Mouse (Mus musculus) kidney, postnatal 4 days (tissue): ENCODE data around the gene Bola1.
"Not testable (repeated sequence)": the region's sequence is repeated elsewhere in the genome, so short reads cannot be mapped to it uniquely, and the experiment has no call there.

Experiments used
- DNase-seq, 2 experiments: peaks; one replicate each; pipeline ENCODE4 v3.0.0; 2021; ENCODE audit warnings: mixed read lengths in 2 of 2

The Bola1 gene

GRCm38 (mm10) chr3:96178427-96178826, 41.1 kb downstream of the Bola1 start:
- no peak for DNase-seq

GRCm38 (mm10) chr3:96175251-96175650, 44.3 kb downstream of the Bola1 start:
- no peak for DNase-seq

- DNase-seq, result not testable (repeated sequence)
Observed at GRCm38 (mm10) chr3:96174042-96174441, 45.5 kb downstream of the Bola1 start.

- no peak for DNase-seq
Observed at GRCm38 (mm10) chr3:96173185-96173584, 46.3 kb downstream of the Bola1 start.

DNA sequence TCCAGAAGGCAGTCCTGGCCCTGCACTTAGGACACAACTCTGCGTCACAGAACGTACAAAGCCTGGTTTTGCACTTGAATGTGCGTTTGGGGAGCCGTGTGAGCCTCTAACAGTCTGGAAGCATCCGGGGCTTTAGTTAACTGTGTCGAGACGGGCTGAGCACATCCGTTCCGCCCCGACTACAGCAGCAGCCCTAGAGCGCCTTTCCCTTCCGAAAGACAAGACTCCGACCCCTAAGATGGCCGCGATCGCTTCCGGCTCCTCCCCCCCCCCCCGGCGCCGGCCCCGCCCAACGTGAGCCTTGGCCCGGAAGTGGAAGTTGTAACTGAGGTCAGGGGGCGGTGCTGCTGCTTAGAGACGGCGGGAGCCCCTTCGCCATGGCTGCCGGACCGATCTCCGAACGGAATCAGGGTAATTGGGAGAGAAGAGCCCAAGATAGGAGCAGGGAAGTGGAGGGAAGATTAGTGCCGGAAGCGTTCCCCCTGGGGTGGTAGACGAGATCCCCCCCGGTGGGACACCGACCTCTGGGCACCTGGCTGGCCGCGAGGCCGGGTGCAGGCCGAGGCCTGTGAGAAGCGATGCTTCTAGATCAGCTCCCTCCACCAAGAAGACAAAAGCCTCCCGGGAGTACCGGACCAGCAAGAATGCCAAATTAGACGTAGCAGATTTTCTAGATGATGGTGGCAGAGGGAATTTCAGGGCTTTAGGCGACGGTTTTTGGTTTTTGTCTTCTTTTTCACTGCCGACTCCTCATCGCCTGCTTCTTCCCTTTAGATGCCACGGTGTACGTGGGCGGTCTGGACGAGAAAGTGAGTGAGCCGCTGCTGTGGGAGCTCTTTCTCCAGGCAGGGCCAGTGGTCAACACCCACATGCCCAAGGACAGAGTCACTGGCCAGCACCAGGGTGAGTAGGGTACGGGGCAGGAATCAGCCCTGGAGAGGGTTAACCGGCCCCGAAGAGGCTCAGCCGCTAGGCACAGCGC, 47.0 kb downstream of the Bola1 start, which contains the start of gene Sf3b4:
Gene Sf3b4, plus strand, starts transcription at position 136 of the 982 bp plus-strand sequence.
- DNase-seq, result peak; percentile 88 to 93

DNA sequence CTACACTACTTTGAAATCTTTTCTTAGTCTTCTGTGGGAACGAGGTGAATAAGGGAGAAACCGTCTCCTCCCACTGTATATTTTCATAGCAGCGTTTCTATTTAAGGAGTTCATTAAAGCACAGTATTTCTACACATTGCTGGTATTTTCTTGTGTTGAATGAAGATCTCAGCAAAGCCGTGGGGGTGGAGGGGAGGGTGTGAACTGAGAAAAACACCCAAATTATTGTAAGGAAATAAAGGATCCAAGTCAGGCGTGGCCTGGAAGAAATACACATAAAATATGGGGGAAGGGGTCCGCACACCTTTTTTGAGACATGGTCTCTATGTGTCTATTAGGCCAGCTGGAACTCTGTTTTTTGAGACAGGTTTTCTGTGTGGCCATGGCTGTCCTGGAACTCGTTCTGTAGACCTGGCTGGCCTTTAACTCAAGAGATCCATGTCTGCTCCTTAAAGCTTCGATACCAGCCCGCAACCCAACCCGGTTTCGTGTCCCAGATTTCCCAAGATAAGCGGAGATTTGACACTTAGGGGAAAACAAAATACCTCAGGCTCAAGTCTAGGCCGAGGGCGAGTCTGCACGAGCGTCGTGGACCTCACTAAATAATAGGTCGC, 47.8 kb downstream of the Bola1 start:
- no peak for DNase-seq

- DNase-seq, result no peak
Observed at GRCm38 (mm10) chr3:96170976-96171545, 48.4 kb downstream of the Bola1 start.

DNA sequence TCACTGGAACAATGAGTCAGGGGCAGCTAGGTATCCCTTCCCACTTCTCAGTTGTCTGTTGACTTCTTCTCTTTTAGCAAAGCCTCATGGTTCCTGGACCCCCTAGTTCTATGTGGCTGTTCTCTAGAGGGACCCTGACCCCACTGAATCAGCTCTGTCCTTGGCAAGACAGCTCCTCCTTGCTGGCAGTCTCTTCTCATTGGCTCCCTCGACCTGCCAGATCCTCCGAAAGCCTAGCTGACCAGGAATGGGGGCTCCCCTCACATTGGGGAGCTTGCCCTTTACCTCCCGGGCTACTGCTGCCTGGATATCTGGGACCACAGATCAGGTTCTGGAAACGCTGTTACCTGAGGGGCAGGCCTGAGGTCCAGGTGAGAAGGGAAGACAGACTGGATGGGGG, 49.2 kb downstream of the Bola1 start:
- DNase-seq, result no peak

GRCm38 (mm10) chr3:96168466-96169158, 50.9 kb downstream of the Bola1 start:
- DNase-seq, result no peak

DNA sequence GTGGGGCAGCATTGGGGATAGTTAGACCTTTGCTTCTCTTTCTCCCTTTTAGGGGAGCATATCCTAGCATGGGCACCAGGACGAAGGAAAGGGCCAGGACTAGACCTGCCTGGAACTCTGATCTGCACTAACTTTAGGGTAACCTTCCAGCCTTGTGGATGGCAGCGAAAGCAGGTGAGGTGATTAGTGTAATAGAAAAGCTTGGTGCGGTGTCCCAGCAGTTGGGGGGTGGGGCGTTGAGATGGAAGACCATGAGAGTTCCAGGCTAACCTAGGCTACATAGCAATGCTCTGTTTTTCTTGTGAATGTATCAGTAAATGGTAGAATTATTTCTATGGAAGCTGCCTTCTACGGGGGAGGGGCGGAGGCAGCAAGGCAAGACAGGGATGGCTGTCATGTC, 56.5 kb downstream of the Bola1 start:
- no peak for DNase-seq

- peak; percentile 54 to 64 for DNase-seq
Observed at GRCm38 (mm10) chr3:96161869-96162840, 57.4 kb downstream of the Bola1 start, which contains the start of gene Mtmr11. Gene Mtmr11 (plus strand): TSS chr3:96162004.

DNA sequence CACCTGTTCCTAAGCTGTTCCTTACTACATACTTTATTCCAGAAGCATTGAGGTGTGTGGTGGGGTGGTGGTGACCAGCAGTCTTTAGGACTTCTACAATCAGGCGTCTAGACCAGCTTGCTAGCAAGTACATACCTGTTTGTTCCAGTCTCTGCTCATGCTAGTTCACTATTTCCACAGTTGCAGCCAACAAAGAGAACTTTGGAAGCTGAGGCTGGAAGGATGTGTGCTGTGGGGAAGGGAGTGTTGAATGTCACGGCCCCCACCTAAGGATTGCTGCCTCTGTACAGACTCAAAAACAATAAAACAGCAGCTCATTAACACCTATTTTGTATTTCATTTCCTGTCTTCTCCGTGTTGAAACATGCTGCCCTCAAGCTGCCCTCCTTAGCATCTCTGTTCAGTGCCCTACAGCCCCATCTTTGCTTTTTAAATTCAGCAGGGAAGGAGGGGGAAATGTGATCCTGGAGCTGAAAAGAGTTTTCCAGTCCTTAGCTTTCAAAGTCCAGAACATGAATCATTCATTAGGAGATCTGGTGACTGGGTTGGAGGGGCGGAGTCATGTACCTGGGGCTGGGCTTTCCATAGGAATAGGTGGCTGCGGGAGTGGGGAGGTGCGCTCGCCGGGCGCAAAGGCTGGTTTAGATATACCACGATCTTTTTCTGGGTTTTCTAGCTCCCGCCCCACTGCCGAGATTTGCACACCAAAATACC, 58.5 kb downstream of the Bola1 start:
- DNase-seq, result peak; percentile 80 to 88

GRCm38 (mm10) chr3:96160222-96160802, 59.2 kb downstream of the Bola1 start:
- DNase-seq, result peak; percentile 50 to 70

GRCm38 (mm10) chr3:96159820-96160219, 59.7 kb downstream of the Bola1 start:
- no peak for DNase-seq

DNA sequence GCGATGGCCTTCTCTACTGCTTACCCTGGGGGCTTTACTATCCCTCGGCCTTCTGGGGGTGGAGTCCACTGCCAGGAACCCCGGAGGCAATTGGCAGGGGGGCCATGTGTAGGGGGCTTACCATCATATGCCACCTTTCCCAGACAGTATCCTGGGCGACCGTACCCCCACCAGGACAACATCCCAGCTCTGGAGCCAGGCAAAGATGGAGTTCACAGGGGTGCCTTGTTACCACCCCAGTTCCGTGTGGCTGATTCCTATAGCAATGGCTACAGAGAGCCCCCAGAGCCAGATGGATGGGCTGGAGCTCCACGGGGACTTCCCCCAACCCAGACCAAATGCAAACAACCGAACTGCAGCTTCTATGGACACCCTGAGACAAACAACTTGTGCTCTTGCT, 64.0 kb downstream of the Bola1 start:
- DNase-seq, result no peak

DNA sequence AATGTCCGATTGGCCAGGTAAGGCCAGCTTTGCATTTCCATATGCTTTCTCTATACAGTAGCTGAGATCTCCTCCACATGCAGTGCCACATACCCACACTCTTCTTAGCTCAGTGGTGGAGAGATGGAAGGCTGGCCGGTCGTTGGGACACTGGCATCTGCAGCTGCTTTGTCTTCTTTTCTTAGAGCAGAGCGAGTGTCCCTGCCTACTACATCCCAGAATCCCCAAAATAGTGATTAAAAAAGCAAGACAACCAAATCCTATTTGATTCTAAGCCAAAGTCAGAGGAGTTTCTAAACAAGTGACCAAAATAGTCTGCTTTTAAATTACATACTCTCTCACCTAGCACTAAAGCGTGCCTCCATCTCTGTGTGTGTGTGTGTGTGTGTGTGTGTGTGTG, 66.9 kb downstream of the Bola1 start:
- no peak for DNase-seq

- no peak for DNase-seq
Observed at GRCm38 (mm10) chr3:96151836-96152235, 67.7 kb downstream of the Bola1 start.

- DNase-seq, result peak; percentile 34 to 52
Observed at GRCm38 (mm10) chr3:96147950-96148349, 71.6 kb downstream of the Bola1 start.
